Comparison of ENCODE assay signal across 21 mouse cellular contexts in the genomic region with DNA sequence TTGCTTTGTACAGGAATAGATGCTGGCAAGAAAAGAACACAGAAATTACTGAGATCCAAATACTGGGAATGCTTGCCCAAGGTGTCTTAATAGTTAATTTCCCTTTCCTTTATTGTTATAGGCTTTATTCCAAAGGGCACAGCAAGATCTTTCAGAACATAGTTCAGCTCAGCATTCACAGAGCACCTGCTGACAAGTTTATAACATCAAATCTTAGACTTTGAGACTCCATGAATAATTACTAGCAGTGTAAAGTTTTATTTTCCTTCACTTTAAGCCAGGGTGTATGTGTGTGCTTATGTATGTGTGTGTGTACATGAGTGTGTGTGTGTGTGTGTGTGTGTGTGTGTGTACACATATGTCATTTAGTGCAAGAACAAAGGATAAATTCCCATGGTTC.
DNase-seq lines count a peak whose midpoint lies in the region; ATAC-seq and TF ChIP-seq lines count a peak whose summit lies in the region.
"Had no signal": no experiment of that assay in that cellular context is flagged by ENCODE, and none has a peak within 500 bp of the region (broad histone marks: within the 10 kb centered on the region; RNA-seq: fewer than 3 reads in every experiment).

No protein-coding gene starts in this region.

- no peak overlapping the region for H3K4me2 ChIP-seq in forebrain, postnatal 0 days (ENCODE audit: low read depth)
- H3K4me2 ChIP-seq in forebrain, embryonic 14.5 days (ENCODE audit: low read length): no peak overlapping the region
- no peak overlapping the region for H3K4me2 ChIP-seq in intestine, postnatal 0 days (replicated peaks; ENCODE audit: low read depth)
- H3K4me2 ChIP-seq in limb, embryonic 14.5 days (replicated peaks; ENCODE audit: low read depth, low read length, severe bottlenecking): no peak overlapping the region
- H3K4me2 ChIP-seq: embryonic facial prominence, embryonic 13.5 days; forebrain, embryonic 13.5 days; heart, embryonic 13.5 days; hindbrain, embryonic 15.5 days had no signal

- no peaks in the 10 kb centered on the region for H3K27me3 ChIP-seq in forebrain, postnatal 0 days (ENCODE audit: insufficient read depth, low read length)
- H3K27me3 ChIP-seq in forebrain, embryonic 14.5 days (replicated peaks; ENCODE audit: control insufficient read depth, insufficient read depth, low read length): no peaks in the 10 kb centered on the region
- H3K27me3 ChIP-seq in intestine, postnatal 0 days (replicated peaks; ENCODE audit: control insufficient read depth, insufficient read depth, low read length): no peaks in the 10 kb centered on the region
- H3K27me3 ChIP-seq in limb, embryonic 14.5 days (ENCODE audit: control insufficient read depth, insufficient read depth, low read length): no peaks in the 10 kb centered on the region
- H3K27me3 ChIP-seq: embryonic facial prominence, embryonic 13.5 days; forebrain, embryonic 13.5 days; heart, embryonic 13.5 days; hindbrain, embryonic 15.5 days; Patski had no signal

- H3K27ac ChIP-seq in forebrain, postnatal 0 days (ENCODE audit: low read depth, low read length): no peak overlapping the region
- H3K27ac ChIP-seq in forebrain, embryonic 14.5 days (ENCODE audit: low read depth, low read length): no peak overlapping the region
- no peak overlapping the region for H3K27ac ChIP-seq in intestine, postnatal 0 days (ENCODE audit: low read depth, low read length)
- no peak overlapping the region for H3K27ac ChIP-seq in limb, embryonic 14.5 days (replicated peaks; ENCODE audit: low read depth, low read length)
- H3K27ac ChIP-seq: embryonic facial prominence, embryonic 13.5 days; forebrain, embryonic 13.5 days; heart, adult 2 months; heart, embryonic 13.5 days; hindbrain, embryonic 15.5 days had no signal

- H3K9me3 ChIP-seq in forebrain, postnatal 0 days (ENCODE audit: low read length): no peaks in the 10 kb centered on the region
- H3K9me3 ChIP-seq in forebrain, embryonic 14.5 days (replicated peaks; ENCODE audit: control insufficient read depth, low read length): no peaks in the 10 kb centered on the region
- no peaks in the 10 kb centered on the region for H3K9me3 ChIP-seq in intestine, postnatal 0 days (ENCODE audit: control insufficient read depth)
- no peaks in the 10 kb centered on the region for H3K9me3 ChIP-seq in limb, embryonic 14.5 days (ENCODE audit: control insufficient read depth, low read length)
- H3K9me3 ChIP-seq: embryonic facial prominence, embryonic 13.5 days; forebrain, embryonic 13.5 days; heart, embryonic 13.5 days; hindbrain, embryonic 15.5 days had no signal

- ATAC-seq in forebrain, postnatal 0 days: 0 out of 2 replicates have a peak, but pooled peaks have one; percentile 3
- ATAC-seq in forebrain, embryonic 14.5 days: no peak
- ATAC-seq in intestine, postnatal 0 days: peak; percentile 99
- ATAC-seq in limb, embryonic 14.5 days (ENCODE audit: low FRiP score, low read depth): peak; percentile 85
- ATAC-seq: activated CD4-positive, CD25-positive, alpha-beta regulatory T cell, adult 4 months; forebrain, embryonic 13.5 days; Patski had no signal

- H3K9ac ChIP-seq in forebrain, postnatal 0 days: no peak overlapping the region
- H3K9ac ChIP-seq in forebrain, embryonic 14.5 days (ENCODE audit: low read length): no peak overlapping the region
- H3K9ac ChIP-seq in intestine, postnatal 0 days (ENCODE audit: low read depth, low read length): no peak overlapping the region
- no peak overlapping the region for H3K9ac ChIP-seq in limb, embryonic 14.5 days (ENCODE audit: low read depth, low read length, severe bottlenecking)
- H3K9ac ChIP-seq: embryonic facial prominence, embryonic 13.5 days; forebrain, embryonic 13.5 days; heart, embryonic 13.5 days; hindbrain, embryonic 15.5 days had no signal

- no peak overlapping the region for H3K4me3 ChIP-seq in forebrain, postnatal 0 days (ENCODE audit: low read depth, low read length)
- H3K4me3 ChIP-seq in forebrain, embryonic 14.5 days (ENCODE audit: low read depth, low read length): no peak overlapping the region
- H3K4me3 ChIP-seq in intestine, postnatal 0 days (ENCODE audit: low read depth, low read length): no peak overlapping the region
- H3K4me3 ChIP-seq in limb, embryonic 14.5 days (replicated peaks; ENCODE audit: low read length): no peak overlapping the region
- H3K4me3 ChIP-seq: embryonic facial prominence, embryonic 13.5 days; forebrain, embryonic 13.5 days; heart, adult 2 months; heart, embryonic 13.5 days; hindbrain, embryonic 15.5 days had no signal

- no peaks in the 10 kb centered on the region for H3K36me3 ChIP-seq in forebrain, postnatal 0 days (ENCODE audit: insufficient read depth)
- no peaks in the 10 kb centered on the region for H3K36me3 ChIP-seq in forebrain, embryonic 14.5 days (ENCODE audit: control insufficient read depth, insufficient read depth, low read length)
- H3K36me3 ChIP-seq in intestine, postnatal 0 days (ENCODE audit: control insufficient read depth, insufficient read depth): no peaks in the 10 kb centered on the region
- H3K36me3 ChIP-seq in limb, embryonic 14.5 days (ENCODE audit: control insufficient read depth, insufficient read depth, low read length): no peaks in the 10 kb centered on the region
- H3K36me3 ChIP-seq: embryonic facial prominence, embryonic 13.5 days; heart, embryonic 13.5 days; hindbrain, embryonic 15.5 days had no signal

- TF ChIP-seq POLR2A in limb, embryonic 14.5 days (IDR thresholded peaks at IDR 0.05; ENCODE audit: borderline replicate concordance, extremely low read depth, insufficient read depth, insufficient read length): no peak

- no peaks in the 10 kb centered on the region for H3K4me1 ChIP-seq in forebrain, postnatal 0 days (ENCODE audit: insufficient read depth)
- no peaks in the 10 kb centered on the region for H3K4me1 ChIP-seq in forebrain, embryonic 14.5 days (ENCODE audit: control insufficient read depth, insufficient read depth, low read length)
- H3K4me1 ChIP-seq in intestine, postnatal 0 days (replicated peaks; ENCODE audit: control insufficient read depth, insufficient read depth, low read length): no peaks in the 10 kb centered on the region
- H3K4me1 ChIP-seq in limb, embryonic 14.5 days (ENCODE audit: control insufficient read depth, insufficient read depth, low read length): no peaks in the 10 kb centered on the region
- H3K4me1 ChIP-seq: embryonic facial prominence, embryonic 13.5 days; forebrain, embryonic 13.5 days; heart, embryonic 13.5 days; hindbrain, embryonic 15.5 days had no signal

- no peak for TF ChIP-seq CTCF in forebrain, postnatal 0 days (IDR thresholded peaks at IDR 0.05; ENCODE audit: low read depth)
- no peak for TF ChIP-seq CTCF in intestine, postnatal 0 days (IDR thresholded peaks at IDR 0.05; ENCODE audit: low read depth)

- DNase-seq in forebrain, postnatal 0 days: no peak
- DNase-seq in forebrain, embryonic 14.5 days (ENCODE audit: low spot score): no peak
- peak; percentile 37 for DNase-seq in Muller cell, postnatal 12 days (ENCODE audit: inconsistent ontology term)
- peak; percentile 79 for DNase-seq in limb, embryonic 14.5 days (ENCODE audit: low spot score)
- no peak for DNase-seq in heart, adult 8-10 months (ENCODE audit: low spot score)
- DNase-seq in ovary, adult 18-20 months (ENCODE audit: low spot score): no peak
- DNase-seq in neural tube, embryonic 10.5 days (ENCODE audit: extremely low spot score, low spot score): no peak
- DNase-seq: adrenal gland, postnatal 14 days; cerebellum, adult 11-12 months; cerebellum, adult 9-10 months; cerebellum, postnatal 25 days; gastrocnemius, postnatal 14 days; heart, adult 2 months; heart, postnatal 36 days had no signal

Comparison
In these comparisons a context has a peak if more than half of its experiments do, and no peak if none do; other contexts are left out.
1. DNase-seq: peak in Muller cell, postnatal 12 days (single experiment) and limb, embryonic 14.5 days (single experiment); none in forebrain, postnatal 0 days (single experiment), forebrain, embryonic 14.5 days (single experiment), heart, adult 8-10 months (single experiment), ovary, adult 18-20 months (single experiment) and neural tube, embryonic 10.5 days (single experiment).